Mouse (Mus musculus): ENCODE measurements at regions not wholly inside any gene's neighbourhood (a gene's known extent, or its start where the extent isn't known, plus 50 kb on each side); places are given as distances from the start of the nearest gene placed in this dataset.

- Histone ChIP-seq H3K9ac (ENCODE audit: insufficient read depth, low read depth) (no peak overlapping the region), H3K9me3 (replicated peaks; ENCODE audit: low read length) (no peaks in the 10 kb centered on the region), H3K36me3 (replicated peaks in 1 of 2; ENCODE audit: control insufficient read depth in 1 of 2, insufficient read depth in 1 of 2, low read length in 1 of 2) (no peaks in the 10 kb centered on the region), H3K27ac (ENCODE audit: insufficient read depth, low read depth) (no peak overlapping the region), H3K4me3 (replicated peaks in 1 of 3; ENCODE audit: low read depth in 2 of 3, low read length in 2 of 3, poor library complexity in 1 of 3) (no peak overlapping the region), H3K79me2 (replicated peaks; ENCODE audit: control insufficient read depth, extremely low read depth, insufficient read depth, poor library complexity, severe bottlenecking) (no peaks in the 10 kb centered on the region), H3K27me3 (replicated peaks) (peaks cover 4% of the 10 kb centered on the region), H3K4me2 (ENCODE audit: insufficient read depth, low read depth, poor library complexity, severe bottlenecking) (no peak overlapping the region), H3K4me1 (ENCODE audit: control insufficient read depth in 1 of 2, insufficient read depth in 2 of 2) (peaks cover 8 to 20% of the 10 kb centered on the region in 2 experiments)
- in situ Hi-C loops (cut with MboI; ENCODE audit: low pct_ligation_motif_present, low pct_unique_long_range_greater_than_20kb, low sequenced_read_pairs) (no loop called here), dilution Hi-C loops (cut with MboI; ENCODE audit: extremely low pct_ligation_motif_present, extremely low pct_unique_long_range_greater_than_20kb, low sequenced_read_pairs) (no loop called here)
- TF ChIP-seq MYC (IDR thresholded peaks at IDR 0.05; ENCODE audit: low read depth, low read length) (no peak), MXI1 (IDR thresholded peaks at IDR 0.05; ENCODE audit: low read depth, low read length) (no peak), TCF12 (IDR thresholded peaks at IDR 0.05; ENCODE audit: low read depth, low read length) (no peak), RCOR1 (conservative IDR thresholded peaks at IDR 0.05; ENCODE audit: low read depth, low read length) (no peak), SMC3 (IDR thresholded peaks at IDR 0.05; ENCODE audit: low read depth, low read length) (no peak), ELF1 (IDR thresholded peaks at IDR 0.05; ENCODE audit: low read depth, low read length) (no peak), USF2 (conservative IDR thresholded peaks at IDR 0.05; ENCODE audit: low read depth, low read length) (no peak), HCFC1 (IDR thresholded peaks at IDR 0.05; ENCODE audit: low read depth, low read length) (no peak), MAFK (IDR thresholded peaks at IDR 0.05; ENCODE audit: insufficient replicate concordance, low read length) (no peak), EP300 (IDR thresholded peaks at IDR 0.05; ENCODE audit: low read length) (no peak), USF1 (IDR thresholded peaks at IDR 0.05; ENCODE audit: low read depth, low read length) (no peak), PAX5 (IDR thresholded peaks at IDR 0.05; ENCODE audit: low read length) (no peak), MEF2A (IDR thresholded peaks at IDR 0.05; ENCODE audit: borderline replicate concordance, low read depth, low read length) (no peak)
- DNase-seq (ENCODE audit: extremely low read depth) = no peak
These were observed 331.9 kb downstream of the Tns1 start for GRCm38 (mm10) chr1:73792311-73792710.

- H3K4me2 ChIP-seq (ENCODE audit: insufficient read depth, low read depth, poor library complexity, severe bottlenecking) = no peak overlapping the region
- TF ChIP-seq TBP (conservative IDR thresholded peaks at IDR 0.05; ENCODE audit: low read depth, low read length) = no peak
- TF ChIP-seq ZKSCAN1 (IDR thresholded peaks at IDR 0.05; ENCODE audit: borderline replicate concordance, low read depth, low read length) = no peak
- no peak for TF ChIP-seq POLR2A (IDR thresholded peaks at IDR 0.05; ENCODE audit: low read depth, low read length)
- TF ChIP-seq JUND (conservative IDR thresholded peaks at IDR 0.05; ENCODE audit: low read depth, low read length) = no peak
- TF ChIP-seq TCF12 (IDR thresholded peaks at IDR 0.05; ENCODE audit: low read depth, low read length) = no peak
- no peak for TF ChIP-seq ELF1 (IDR thresholded peaks at IDR 0.05; ENCODE audit: low read depth, low read length)
- no peak for TF ChIP-seq RAD21 (IDR thresholded peaks at IDR 0.05; ENCODE audit: low read depth, low read length)
- TF ChIP-seq SMC3 (IDR thresholded peaks at IDR 0.05; ENCODE audit: low read depth, low read length) = no peak
- TF ChIP-seq IRF4 (IDR thresholded peaks at IDR 0.05; ENCODE audit: low read depth, low read length) = no peak
- no peak for TF ChIP-seq ZNF384 (IDR thresholded peaks at IDR 0.05; ENCODE audit: low read depth, low read length)
- no peak for TF ChIP-seq MEF2A (IDR thresholded peaks at IDR 0.05; ENCODE audit: borderline replicate concordance, low read depth, low read length)
- TF ChIP-seq ZMIZ1 (IDR thresholded peaks at IDR 0.05; ENCODE audit: low read depth, low read length) = no peak
- no peak for TF ChIP-seq MXI1 (IDR thresholded peaks at IDR 0.05; ENCODE audit: low read depth, low read length)
- TF ChIP-seq POLR2AphosphoS2 (IDR thresholded peaks at IDR 0.05; ENCODE audit: low read depth, low read length) = no peak
- dilution Hi-C loops (cut with MboI; ENCODE audit: extremely low pct_ligation_motif_present, extremely low pct_unique_long_range_greater_than_20kb, low sequenced_read_pairs) = no loop called here
These were observed 336.6 kb downstream of the Tns1 start for GRCm38 (mm10) chr1:73787666-73788065.

More at GRCm38 (mm10) chr1:73787666-73788065, 336.6 kb downstream of the Tns1 start:
- H3K4me1 ChIP-seq (ENCODE audit: control insufficient read depth in 1 of 2, insufficient read depth in 2 of 2) = peaks cover 0 to under 1% of the 10 kb centered on the region in 2 experiments; a peak in 1 of 4 replicates
- H3K27me3 ChIP-seq (replicated peaks) = peaks cover 15% of the 10 kb centered on the region
- H3K9me3 ChIP-seq (replicated peaks; ENCODE audit: low read length) = no peaks in the 10 kb centered on the region
- H3K36me3 ChIP-seq (replicated peaks in 1 of 2; ENCODE audit: control insufficient read depth in 1 of 2, insufficient read depth in 1 of 2, low read length in 1 of 2) = no peaks in the 10 kb centered on the region
- DNase-seq (ENCODE audit: extremely low read depth) = no peak
- no peaks in the 10 kb centered on the region for H3K79me2 ChIP-seq (replicated peaks; ENCODE audit: control insufficient read depth, extremely low read depth, insufficient read depth, poor library complexity, severe bottlenecking)
- in situ Hi-C loops (cut with MboI; ENCODE audit: low pct_ligation_motif_present, low pct_unique_long_range_greater_than_20kb, low sequenced_read_pairs) = no loop called here
- H3K4me3 ChIP-seq (replicated peaks in 1 of 3; ENCODE audit: low read depth in 2 of 3, low read length in 2 of 3, poor library complexity in 1 of 3) = no peak overlapping the region
- no peak overlapping the region for H3K27ac ChIP-seq (ENCODE audit: insufficient read depth, low read depth)
- no peak overlapping the region for H3K9ac ChIP-seq (ENCODE audit: insufficient read depth, low read depth)
